Comparison of ENCODE assay signal across 9 mouse cellular contexts in the genomic region with DNA sequence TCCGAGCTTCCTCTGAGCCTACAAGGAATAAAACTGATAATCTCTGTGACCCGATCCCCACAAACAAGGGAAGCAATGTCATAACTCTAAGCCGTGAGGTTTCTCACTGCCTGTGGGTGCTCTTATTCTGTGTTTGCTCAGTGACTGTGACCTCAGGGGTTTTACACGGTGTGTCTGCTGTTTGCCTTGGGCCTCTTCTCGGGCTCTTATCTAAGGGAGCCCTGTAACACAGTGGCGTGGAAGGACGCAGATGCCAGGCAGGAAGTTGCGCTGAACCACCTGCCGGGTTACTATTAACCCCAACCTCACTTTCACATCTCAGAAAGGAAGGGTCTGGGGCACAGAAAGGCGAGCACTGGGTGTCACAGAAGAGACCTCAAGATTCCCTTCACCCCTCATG.
DNase-seq lines count a peak whose midpoint lies in the region; ATAC-seq and TF ChIP-seq lines count a peak whose summit lies in the region.
"Had no signal": no experiment of that assay in that cellular context is flagged by ENCODE, and none has a peak within 500 bp of the region (broad histone marks: within the 10 kb centered on the region; RNA-seq: fewer than 3 reads in every experiment).

No protein-coding gene starts in this region.

- peak; percentile 70 for ATAC-seq in erythroblast, adult 5-6 weeks (replicated peaks; ENCODE audit: low FRiP score, poor library complexity, severe bottlenecking)
- ATAC-seq in liver, embryonic 14.5 days (ENCODE audit: insufficient read depth), result peak; percentile 78

- H3K9me3 ChIP-seq in liver, embryonic 14.5 days (ENCODE audit: control insufficient read depth, low read length), result no peaks in the 10 kb centered on the region; the same call in 1 of the 2 replicates

- H3K9ac ChIP-seq in liver, embryonic 14.5 days (replicated peaks), result peak overlapping the region; percentile 68

- peaks cover 36 to 46% of the 10 kb centered on the region in 2 experiments for H3K4me1 ChIP-seq in liver, embryonic 14.5 days (replicated peaks; ENCODE audit: control insufficient read depth in 2 of 2, insufficient read depth in 2 of 2, low read length in 1 of 2)

- 6% methylated on average over 10 of the region's 10 CpGs for WGBS in liver, embryonic 14.5 days (ENCODE audit: insufficient replicate concordance)

- H3K27me3 ChIP-seq in liver, embryonic 14.5 days (ENCODE audit: control insufficient read depth, insufficient read depth, low read length), result no peaks in the 10 kb centered on the region
- no peaks in the 10 kb centered on the region for H3K27me3 ChIP-seq in splenic B cell, adult 2 months (ENCODE audit: control insufficient read depth, insufficient read depth, low read length, poor library complexity, severe bottlenecking)

- TF ChIP-seq EP300 in liver, embryonic 14.5 days (IDR thresholded peaks at IDR 0.05; ENCODE audit: low read depth), result peak; percentile 81

- peak; percentile 24 for DNase-seq in retina, postnatal 1 day
- no peak for DNase-seq in retina, embryonic 14.5 days (ENCODE audit: low spot score)
- peak; percentile 72 to 79 (median 77) for DNase-seq in liver, embryonic 14.5 days (ENCODE audit: low read depth in 3 of 3, low spot score in 3 of 3)
- DNase-seq in splenic B cell, adult 2 months (ENCODE audit: low read depth, low spot score), result peak; percentile 22
- no peak for DNase-seq in layer of hippocampus, adult 9-11 months
- DNase-seq in embryo, embryonic 9.5 days (ENCODE audit: extremely low spot score), result no peak
- no peak for DNase-seq in ovary, postnatal 10 days (ENCODE audit: low spot score)

- H3K27ac ChIP-seq in liver, embryonic 14.5 days, result peak overlapping the region; percentile 99
- H3K27ac ChIP-seq: macrophage had no signal

- TF ChIP-seq CTCF in liver, embryonic 14.5 days (IDR thresholded peaks at IDR 0.05; ENCODE audit: low read depth), result no peak

- H3K36me3 ChIP-seq in liver, embryonic 14.5 days (replicated peaks; ENCODE audit: control insufficient read depth, insufficient read depth, low read depth), result peaks cover 6% of the 10 kb centered on the region
- H3K36me3 ChIP-seq in splenic B cell, adult 2 months (ENCODE audit: control insufficient read depth, insufficient read depth, low read length, poor library complexity, severe bottlenecking), result 0 out of 2 replicates have a peak, but pooled peaks cover 1% of the 10 kb centered on the region

- H3K4me3 ChIP-seq in liver, embryonic 14.5 days (ENCODE audit: insufficient read depth in 1 of 2, low read depth in 2 of 2, low read length in 2 of 2), result peak overlapping the region; percentile 45 to 48

- H3K4me2 ChIP-seq in liver, embryonic 14.5 days (ENCODE audit: low read depth), result peak overlapping the region; percentile 84

Comparison
In these comparisons a context has a peak if more than half of its experiments do, and no peak if none do; other contexts are left out.
1. DNase-seq: peak in retina, postnatal 1 day (single experiment), liver, embryonic 14.5 days (3 of 3) and splenic B cell, adult 2 months (single experiment); none in retina, embryonic 14.5 days (single experiment), layer of hippocampus, adult 9-11 months (single experiment), embryo, embryonic 9.5 days (single experiment) and ovary, postnatal 10 days (single experiment).